Mouse (Mus musculus): Measurements from ENCODE around the gene Sstr2.

The Sstr2 gene

DNA sequence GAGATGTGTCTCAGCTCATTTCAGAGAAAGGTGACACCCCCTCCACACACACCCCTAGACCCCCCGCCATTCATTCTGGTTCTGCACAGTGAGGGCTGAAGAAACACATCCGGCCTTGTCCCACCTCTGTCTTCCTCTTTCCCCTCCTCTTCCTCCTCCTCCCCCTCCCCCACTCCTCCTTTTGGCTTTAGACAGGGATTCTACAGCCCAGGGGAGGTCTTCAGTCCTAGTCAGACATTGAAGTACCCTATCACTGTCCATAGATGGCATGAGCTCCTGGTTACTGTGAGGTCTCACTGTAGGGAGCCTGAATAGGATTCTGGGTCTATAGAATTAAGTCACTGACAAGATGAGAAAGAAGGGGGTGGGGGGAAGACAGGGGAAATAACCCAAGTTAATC lies 1.9 kb downstream of the Sstr2 start:
- no peak for DNase-seq

DNA sequence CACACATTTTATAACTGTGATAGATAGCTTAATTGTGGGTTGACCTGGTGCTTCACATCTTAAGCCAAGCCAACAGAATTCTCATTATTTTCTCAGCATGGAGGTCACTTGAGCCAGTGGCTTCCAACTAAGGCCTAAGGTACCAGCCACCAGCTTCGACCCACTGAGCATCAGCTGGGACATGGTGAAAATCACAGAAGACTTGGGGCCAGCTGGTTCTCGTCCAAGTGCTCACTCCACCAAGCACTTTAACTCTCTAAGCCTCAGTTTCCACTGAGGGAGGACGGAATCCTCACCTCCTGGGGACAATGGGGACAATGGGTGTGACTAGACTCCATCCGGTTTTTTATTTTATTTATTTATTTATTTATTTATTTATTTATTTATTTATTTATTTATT lies 2.9 kb downstream of the Sstr2 start:
- no peak for DNase-seq

DNA sequence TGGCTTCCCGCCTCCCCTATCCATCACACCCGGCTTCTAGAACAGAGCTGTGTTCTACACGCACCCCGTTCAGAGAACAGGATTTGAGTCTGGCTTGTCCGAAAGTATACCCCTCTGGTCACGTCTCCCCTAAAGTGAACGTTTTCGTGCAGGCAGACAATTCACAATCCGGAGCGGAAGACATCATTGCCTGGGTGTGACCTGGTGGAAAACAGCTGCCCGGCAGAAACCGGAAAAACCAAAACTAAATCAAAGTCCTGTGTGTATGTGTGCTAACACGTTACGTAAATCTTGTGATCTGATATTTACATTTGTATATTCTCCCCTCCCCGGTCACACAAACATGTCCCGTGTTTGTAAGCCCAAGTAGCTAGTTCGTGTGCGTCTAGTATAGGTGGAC lies 6.3 kb downstream of the Sstr2 start:
- DNase-seq: no peak

DNA sequence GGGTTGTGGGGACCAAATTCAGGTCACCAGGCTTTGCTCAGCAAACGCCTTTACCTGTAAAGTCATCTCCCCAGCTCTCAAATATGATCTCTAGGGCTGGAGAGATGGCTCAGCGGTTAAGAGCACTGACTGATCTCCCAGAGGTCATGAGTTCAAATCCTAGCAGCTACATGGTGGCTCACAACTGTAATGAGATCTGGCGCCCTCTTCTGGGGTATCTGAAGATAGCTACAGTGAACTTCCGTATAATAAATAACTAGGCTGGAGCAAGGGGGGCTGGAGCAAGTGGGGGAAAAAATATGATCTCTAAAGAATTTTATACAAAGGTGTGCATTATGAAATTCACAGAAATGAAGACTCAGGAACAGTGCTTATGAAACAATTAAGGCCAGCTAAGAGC lies 8.6 kb downstream of the Sstr2 start:
- DNase-seq: peak in 1 of 2 experiments; percentile 19

DNA sequence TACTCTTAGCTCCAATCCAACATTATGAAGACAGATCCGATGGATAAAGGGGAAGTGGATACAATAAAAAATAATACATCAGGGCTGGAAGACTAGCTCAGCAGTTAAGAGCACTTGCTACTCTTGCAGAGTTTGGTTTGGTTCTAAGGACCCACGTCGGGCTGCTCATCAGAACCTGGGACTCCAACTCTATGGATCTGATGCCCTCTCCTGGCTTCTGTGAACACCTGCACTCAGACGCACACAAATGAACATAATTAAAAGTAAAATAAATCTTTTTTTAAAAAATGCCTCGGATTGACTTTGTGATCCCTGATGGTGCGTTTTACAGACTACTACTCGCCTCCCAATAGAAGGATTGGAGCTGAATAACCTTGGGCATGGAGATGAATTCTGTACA lies 11.5 kb downstream of the Sstr2 start:
- DNase-seq: no peak

DNA sequence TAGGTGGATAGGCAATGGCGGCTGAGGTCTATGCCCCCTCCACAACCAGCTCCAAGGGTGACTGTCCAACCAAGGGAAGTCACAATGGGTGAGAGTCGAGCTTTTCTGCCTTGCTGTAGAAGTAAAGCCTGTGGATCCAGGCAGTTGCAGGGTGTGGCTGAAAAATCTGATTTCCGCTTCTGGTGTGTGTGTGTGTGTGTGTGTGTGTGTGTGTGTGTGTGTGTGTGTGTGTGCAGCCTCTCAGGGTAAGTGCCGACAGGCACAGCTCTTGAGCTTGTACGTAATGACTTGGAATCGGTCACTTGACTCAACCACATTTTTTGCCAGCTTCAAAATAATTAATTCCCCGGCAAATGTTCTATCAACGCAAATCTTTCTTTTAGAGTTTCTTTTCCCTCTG lies 12.2 kb downstream of the Sstr2 start:
- no peak for DNase-seq

DNA sequence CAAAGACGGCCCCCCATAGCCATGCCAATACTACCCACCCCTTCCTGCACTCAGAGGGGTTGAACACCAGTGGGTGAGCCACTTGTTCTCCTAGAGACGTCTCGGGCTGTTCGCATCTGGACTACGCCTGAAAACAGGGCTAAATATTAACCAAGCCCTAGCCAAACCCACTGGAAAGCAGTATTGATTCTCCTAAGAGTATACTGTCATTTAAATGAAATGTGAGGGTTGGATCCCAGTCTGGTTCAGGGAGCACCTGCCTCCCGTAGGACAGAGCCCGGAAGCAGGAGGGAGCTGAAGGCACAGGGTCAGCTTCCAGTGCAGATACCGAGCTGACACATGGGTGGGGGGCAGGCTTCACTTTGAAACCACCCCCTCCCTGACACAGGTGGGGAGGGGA lies 12.7 kb downstream of the Sstr2 start:
- no peak for DNase-seq

DNA sequence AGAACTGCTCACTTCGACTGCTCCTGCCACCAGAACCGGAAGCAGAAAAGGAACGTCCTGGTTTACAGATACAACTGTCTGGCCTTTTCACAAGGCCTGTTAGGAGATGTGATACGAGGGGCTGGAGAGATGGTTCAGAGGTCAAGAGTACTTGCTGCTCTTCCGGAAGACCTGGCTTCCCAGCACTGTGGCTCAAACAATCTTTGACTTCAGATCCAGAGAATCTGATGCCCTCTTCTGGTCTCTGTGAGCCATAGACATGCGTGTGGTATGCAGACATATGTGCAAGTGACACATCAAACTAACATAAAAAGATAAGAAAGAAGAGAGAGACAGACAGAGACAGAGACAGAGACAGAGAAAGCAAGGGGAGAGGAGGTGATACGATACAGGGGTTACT lies 13.2 kb downstream of the Sstr2 start:
- no peak for DNase-seq

DNA sequence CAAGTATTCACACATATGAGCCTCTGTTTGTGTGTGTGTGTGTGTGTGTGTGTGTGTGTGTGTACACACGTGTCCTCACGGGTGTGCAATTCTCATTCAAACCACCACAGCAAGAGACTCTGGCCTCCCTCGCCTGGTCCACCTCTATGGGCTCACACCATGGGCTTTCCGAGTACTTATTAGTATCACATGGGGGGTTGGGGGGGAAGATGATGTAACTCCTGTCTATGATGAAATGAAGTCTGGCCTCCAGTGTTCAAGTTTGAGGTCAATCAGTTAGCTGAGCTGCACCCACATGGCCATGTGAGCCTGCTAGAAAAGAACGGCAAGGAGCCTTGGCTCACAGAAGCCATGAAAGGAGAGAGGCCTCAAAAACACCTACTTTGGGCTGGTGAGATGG lies 14.3 kb downstream of the Sstr2 start:
- no peak for DNase-seq

DNA sequence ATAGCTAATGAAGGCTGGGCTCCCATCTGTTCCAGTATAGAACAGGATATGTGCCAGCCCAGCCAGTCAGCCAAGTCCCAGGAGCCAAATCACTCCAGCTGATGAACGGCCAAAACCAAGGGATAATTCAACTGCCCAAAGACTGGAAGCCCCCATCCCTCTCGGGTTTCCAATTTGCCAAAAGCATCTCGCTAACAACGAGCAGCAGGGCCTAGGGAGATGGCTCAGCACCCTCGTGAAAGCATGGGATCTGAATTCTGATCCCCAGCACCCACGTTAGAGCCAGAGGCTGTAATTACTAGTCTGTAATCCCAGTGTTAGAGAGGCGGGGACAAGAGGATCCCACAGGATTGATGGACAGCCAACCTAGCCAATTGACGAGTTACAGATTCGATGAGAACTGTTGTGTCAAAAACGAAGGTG lies 15.6 kb downstream of the Sstr2 start:
- DNase-seq: no peak

DNA sequence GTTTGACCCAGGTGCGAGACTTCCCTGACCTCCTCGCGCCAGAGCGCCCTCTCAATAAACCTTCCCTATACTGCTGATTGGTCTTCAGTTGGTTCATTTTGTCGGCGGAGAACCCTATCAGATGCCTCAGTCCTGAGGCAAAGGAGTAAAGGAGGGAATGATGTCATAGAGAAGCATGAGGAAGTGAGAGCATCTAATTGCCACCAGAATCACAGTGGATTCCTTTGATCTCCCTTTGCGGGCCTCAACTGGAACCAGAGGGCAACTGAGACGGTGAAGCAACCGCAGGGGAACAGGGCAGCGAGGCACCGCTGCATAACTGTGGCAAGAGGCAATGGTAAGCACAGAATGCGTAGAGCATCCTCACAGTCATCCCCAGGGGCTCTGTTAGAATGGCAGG lies 19.5 kb downstream of the Sstr2 start:
- no peak for DNase-seq

DNA sequence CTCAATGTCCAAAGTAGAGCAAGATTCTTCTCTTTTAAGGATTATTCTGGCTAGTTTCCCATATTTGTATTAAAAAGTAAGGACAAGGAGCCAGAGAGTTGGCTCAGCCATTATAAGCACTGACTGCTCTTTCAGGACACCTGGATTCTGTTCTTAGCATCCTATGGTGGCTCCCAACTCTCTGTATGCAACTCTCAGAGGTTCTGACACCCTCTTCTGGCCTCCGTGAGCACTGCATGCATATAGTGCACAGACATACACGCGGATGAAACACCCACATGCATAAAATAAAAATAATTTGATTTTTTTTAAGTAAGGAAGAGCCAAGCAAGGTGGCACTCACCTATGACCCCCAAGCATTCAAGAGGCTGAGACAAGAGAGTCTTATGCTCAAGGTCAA lies 26.0 kb downstream of the Sstr2 start:
- no peak for DNase-seq

DNA sequence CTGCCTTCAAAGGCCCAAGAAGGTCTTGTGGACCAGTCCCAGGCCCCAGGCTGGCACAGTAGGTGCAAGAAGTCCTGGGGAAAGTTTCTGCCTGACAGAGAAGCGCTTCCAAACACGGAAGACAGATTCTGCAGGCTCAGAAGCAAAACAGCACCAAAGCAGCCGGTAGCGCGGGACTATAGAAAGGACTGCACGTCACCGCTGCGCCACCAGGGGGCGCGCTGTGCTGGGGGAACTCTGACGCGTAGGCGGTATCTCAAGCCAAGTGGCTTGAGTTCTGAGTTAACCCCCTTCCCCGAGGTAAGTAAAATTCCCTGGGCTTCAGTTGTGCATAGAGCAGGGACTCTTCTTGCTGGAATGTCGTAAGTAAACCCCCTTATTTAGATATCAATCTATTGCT lies 29.0 kb downstream of the Sstr2 start:
- DNase-seq: peak; percentile 81 to 86

DNA sequence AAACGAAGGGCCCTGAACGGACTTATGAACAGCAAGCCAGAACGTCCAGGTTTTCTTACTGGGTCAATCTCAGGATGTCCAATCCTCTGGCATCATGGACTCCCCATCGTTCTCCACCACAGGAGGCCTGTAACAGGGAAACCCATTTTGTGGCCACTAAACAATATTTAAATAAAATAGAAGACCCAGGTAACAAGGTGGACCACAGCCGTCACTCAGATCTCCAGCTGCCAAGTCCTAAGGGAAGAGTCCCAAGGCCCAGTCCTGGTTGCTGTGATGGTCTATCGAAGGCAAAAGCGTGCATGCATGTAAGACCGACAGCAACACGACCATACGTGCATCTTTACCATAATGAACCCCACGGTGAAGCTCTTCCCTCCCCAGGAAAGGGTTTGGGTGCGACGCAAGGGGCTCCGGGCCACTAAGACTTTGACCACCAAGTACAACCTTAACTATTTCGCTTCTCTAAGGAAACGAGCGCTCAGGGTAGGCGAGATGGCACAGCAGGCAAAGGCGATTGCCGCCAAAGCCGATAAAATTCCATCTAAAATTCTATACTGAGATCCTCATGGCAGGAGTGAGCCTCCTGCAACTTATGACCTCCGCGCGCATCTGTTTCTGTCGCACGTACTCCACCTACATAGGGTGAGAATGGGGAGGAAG lies 29.7 kb downstream of the Sstr2 start, which contains the start of gene Cog1:
Cog1 (plus strand) TSS at position 480 of the 663 bp plus-strand sequence.
- DNase-seq: peak in 1 of 2 experiments; percentile 27

DNA sequence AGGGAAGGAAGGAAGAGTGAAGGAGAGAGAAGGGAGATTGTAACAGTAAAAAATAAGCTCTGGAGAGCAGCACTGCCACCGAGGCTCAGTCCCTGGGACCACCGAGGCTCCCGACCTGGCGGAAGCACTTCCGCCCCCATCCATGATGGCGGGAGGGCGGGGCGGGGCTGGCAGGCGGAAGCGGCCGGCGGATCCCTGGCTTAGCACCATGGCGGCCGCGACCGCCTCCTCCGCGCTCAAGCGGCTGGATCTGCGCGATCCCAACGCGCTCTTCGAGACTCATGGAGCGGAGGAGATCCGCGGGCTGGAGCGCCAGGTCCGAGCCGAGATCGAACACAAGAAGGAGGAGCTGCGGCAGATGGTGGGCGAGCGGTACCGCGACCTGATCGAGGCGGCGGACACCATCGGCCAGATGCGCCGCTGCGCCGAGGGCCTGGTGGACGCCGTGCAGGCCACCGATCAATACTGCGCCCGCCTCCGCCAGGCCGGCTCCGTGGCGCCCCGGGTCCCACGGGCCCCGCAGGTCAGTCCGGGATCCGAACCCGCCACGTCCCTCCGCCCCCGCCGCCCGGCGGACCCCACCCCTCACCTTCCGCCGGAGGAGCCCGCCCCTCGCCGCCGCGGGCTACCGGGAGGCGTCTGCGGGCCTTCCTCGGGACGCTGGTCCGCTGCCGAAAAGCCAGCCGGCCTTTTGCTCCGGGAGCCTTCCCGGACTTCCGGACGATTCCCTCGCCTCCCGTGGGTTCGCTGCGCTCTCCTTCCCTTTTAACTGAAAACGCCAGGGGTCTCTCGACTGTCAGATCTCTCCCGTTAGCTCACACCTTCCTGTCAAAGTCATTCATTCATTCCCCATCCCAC lies 30.4 kb downstream of the Sstr2 start, which contains the start of gene Slc39a11:
Slc39a11 (minus strand) TSS at position 727 of the 858 bp plus-strand sequence.
- peak; percentile 69 to 77 for DNase-seq

DNA sequence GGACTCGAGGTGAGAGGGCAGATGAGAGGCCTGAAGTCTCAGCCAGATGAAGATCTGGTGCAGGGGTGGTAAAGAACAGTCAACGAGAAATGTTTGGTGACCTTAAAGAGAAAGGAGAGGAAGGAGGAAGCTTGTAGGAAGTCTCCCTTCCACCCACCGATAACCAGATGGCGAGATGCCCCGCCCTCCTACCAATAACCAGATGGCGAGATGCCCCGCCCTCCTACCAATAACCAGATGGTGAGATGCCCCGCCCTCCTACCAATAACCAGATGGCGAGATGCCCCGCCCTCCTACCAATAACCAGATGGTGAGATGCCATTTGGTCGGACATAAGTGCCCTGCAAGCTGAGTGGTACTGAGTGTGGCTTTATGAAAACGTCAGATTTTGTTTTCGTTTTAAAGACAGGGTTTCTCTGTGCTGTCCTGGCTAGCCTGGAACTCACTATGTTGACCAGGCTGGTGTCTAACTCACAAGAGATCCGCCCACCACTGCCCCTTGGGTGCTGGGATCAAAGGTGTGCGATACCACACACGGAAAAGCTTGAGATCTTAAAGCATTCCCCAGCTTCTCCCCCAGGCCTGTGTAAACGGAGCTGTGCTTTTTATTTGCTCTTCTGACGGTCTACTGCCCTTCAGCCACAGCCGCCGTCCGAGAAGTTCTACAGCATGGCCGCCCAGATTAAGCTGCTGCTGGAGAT lies 32.2 kb downstream of the Sstr2 start:
- no peak for DNase-seq

DNA sequence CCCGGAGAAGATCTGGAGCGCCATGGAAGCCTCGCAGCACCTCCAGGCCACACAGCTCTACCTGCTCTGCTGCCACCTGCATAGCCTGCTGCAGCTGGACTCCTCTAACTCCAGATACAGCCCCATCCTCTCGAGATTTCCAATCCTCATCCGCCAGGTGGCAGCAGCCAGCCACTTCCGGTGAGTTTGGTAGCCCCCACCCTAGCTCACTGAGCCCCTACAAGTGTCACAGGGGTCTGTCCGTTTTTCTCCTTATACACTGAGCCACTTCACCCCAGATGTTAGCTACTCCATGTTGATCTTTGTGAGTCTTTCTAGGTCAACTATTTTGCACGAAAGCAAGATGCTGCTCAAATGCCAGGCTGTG lies 32.7 kb downstream of the Sstr2 start:
- DNase-seq: peak; percentile 45 to 58

DNA sequence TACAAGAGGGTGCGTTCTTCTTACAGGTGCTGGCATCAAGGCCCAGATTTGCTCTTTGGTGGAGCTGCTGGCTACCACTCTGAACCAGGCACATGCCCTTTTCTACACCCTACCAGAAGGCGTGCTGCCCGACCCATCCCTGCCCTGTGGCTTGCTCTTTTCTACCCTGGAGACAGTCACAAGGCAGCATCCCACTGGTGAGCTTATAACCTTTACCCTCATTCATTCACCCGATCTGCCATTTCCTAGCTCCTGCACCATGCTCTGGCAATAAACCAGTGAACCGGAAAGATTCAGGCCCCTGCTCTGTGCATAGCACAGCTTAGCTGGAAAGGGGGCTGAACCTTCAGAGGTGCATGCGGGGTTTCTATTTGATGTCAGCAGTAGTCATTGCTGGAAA lies 33.4 kb downstream of the Sstr2 start:
- DNase-seq: no peak

DNA sequence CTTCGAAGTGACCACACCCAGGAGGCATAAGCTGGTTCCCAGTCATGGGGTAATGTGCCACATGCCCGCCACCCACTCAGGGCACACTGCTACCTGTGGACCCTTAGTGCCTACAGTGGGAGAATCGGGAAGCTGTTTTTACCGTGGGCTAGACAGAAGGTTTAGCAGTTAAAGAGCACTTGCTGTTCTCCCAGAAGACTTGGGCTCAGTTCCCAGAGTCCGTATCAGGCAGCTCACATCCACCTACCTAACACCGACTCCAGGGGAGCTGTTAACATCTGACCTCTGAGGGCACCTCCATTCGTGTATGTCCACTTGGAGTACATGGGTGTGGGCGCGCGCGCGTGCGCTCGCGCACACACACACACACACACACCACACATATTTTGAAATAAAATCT lies 35.0 kb downstream of the Sstr2 start:
- no peak for DNase-seq

DNA sequence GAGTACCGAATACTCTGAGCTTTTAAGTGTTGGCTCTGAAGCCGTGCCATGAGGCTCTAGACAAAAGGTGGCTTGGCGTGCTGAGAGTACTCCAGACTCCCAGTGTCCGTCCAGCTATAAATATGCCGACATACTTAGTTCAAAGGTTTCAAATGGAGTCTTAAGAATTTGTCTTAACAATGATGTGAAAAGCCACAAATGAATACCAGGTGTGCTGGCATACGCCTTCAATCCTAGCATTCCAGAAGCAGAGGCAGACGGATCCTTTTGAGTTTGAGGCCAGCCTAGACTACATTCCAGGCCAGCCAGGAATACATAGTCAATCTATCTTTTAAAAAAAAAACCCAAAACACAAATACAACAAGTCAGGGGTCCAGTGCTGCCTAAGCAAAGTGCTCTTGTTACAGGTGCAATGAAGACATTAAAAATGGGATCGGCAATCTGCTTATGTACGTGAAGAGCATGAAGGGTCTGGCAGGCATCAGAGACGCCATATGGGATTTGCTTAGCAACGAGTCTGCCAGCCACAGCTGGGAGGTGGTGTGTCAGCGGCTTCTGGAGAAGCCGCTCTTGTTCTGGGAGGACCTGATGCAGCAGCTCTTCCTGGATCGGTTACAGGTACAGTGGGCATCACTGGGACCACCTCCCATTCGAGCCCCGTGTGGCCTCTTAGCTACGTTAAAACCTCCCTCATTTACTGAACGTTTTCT lies 35.6 kb downstream of the Sstr2 start:
- DNase-seq: no peak

DNA sequence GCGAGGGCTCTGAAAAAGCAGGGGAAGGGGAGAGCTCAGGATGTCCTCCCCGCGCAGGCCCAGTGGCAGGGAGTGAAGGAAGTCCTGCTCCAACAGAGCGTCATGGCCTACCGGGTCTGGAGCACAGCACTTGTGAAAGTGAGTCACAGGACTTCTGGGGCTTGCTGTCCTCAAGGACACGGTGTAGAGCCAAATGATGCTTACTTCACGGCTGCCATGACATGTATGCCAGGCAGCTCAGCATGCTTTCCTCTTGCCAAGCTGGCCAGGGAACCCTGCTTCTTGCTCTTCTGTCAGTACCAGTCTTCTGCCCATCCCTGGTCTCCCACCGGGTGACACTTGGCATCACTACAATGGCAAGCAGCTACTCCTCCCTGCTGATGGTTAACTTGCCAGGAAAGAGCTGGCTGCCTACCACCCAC lies 37.4 kb downstream of the Sstr2 start:
- DNase-seq: no peak

DNA sequence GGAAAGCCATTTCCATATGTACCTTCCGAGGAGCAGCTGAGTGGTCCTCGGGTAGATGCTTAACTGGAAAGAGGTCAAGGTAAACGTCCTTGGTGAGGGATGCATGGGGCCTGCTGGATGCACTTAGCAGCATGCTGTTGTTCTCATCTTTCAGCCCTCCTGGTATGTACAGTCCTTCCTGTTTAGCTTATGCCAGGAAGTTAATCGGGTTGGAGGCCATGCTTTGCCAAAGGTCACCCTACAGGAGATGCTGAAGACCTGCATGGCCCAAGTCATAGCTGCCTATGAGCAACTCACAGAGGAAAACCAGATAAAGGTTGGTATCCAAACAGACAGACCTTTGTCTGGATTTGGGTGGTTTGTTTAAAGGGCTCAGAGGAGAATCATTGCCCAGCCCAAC lies 38.1 kb downstream of the Sstr2 start:
- DNase-seq: no peak

DNA sequence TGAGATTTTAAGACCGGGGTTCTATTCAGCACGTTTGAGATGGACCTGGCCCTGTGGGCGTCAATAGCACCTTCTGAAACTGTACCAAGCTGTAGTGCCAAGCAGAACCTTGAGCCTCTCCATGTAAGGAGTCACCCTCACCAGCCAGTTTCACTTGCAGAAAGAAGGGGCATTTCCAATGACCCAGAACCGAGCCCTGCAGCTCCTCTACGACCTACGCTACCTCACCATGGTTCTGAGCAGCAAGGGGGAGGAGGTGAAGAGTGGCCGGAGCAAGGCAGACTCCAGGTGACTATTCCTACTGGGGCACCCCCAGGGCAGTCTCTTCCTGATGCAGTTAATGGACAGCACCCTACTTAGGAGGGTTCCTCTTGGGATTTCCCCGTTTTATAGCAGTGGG lies 39.2 kb downstream of the Sstr2 start:
- DNase-seq: no peak

Measured in thymus, postnatal 36 days (tissue).